Mouse (Mus musculus) intestine, embryonic 16.5 days (tissue): ENCODE results near the gene Lrmda. TPM values are rescaled to one million over a fixed set of nuclear protein-coding genes. Genes with fewer than 3 reads are reported as not detected.

Source experiments
- ATAC-seq: fragments of 200-750 bp; cut with Nextera tagmentation; 2 replicates; pipeline ENCODE4 v1.8.0; 2017; ENCODE audit warnings: moderate TSS enrichment, moderate library complexity
- H3K27ac ChIP-seq: fragments of 300-500 bp; sonication (generic); 2 replicates; pipeline ENCODE4 v1.5.1; 2014; ENCODE audit warnings: mild to moderate bottlenecking, low read length
- H3K27me3 ChIP-seq: fragments of 300-500 bp; sonication (generic); replicated peaks from 2 replicates; pipeline ENCODE4 v1.6.1; 2014; ENCODE audit warnings: low read length, control low read depth, mixed read lengths; ENCODE audit not compliant: control insufficient read depth, insufficient read depth
- H3K36me3 ChIP-seq: fragments of 300-500 bp; sonication (generic); 2 replicates; pipeline ENCODE4 v1.6.1; 2014; ENCODE audit warnings: low read length, control low read depth; ENCODE audit not compliant: control insufficient read depth, insufficient read depth
- H3K4me1 ChIP-seq: fragments of 300-500 bp; sonication (generic); 2 replicates; pipeline ENCODE4 v1.6.1; 2014; ENCODE audit warnings: low read length, control low read depth, mixed read lengths; ENCODE audit not compliant: control insufficient read depth, insufficient read depth
- H3K4me2 ChIP-seq: fragments of 300-500 bp; sonication (generic); 2 replicates; pipeline ENCODE4 v1.6.1; 2014; ENCODE audit warnings: low read depth, low read length, control low read depth
- H3K4me3 ChIP-seq: fragments of 300-500 bp; sonication (generic); 2 replicates; pipeline ENCODE4 v1.5.1; 2014; ENCODE audit warnings: mild to moderate bottlenecking, low read length
- H3K9ac ChIP-seq: fragments of 300-500 bp; sonication (generic); 2 replicates; pipeline ENCODE4 v1.6.1; 2014; ENCODE audit warnings: low read depth, low read length
- H3K9me3 ChIP-seq: fragments of 300-500 bp; sonication (generic); 2 replicates; pipeline ENCODE4 v1.6.1; 2016; ENCODE audit warnings: low read length, control low read depth; ENCODE audit not compliant: control insufficient read depth
- WGBS: fragments of 180-500 bp; shearing (Covaris S2); extraction: QIAGEN DNeasy Blood & Tissue Kit; methylation state at CpG from one replicate; pipeline ENCODE4 v1.1.7; 2014; 5-methylcytosine and 5-hydroxymethylcytosine counted together
- polyA plus RNA-seq: library from polyadenylated mRNA; unstranded; fragments of >200 nt; fragmentation: Nextera tagmentation; extraction: Ambion mirVana; gene quantifications from 2 replicates; pipeline ENCODE4 v1.2.1, GENCODE M21; 2015

The Lrmda gene
- polyA plus RNA-seq, 1 experiment from 2014 or later = 0.53 TPM

- Histone ChIP-seq H3K27ac (no peak overlapping the region), H3K9ac (no peak overlapping the region), H3K4me3 (no peak overlapping the region), H3K9me3 (no peaks in the 10 kb centered on the region), H3K4me1 (0 out of 2 replicates have a peak, but pooled peaks cover 2% of the 10 kb centered on the region), H3K4me2 (no peak overlapping the region), H3K27me3 (no peaks in the 10 kb centered on the region), H3K36me3 (no peaks in the 10 kb centered on the region)
- WGBS = 59% methylated on average over 2 of the region's 2 CpGs
- ATAC-seq = no peak
Observed at GRCm38 (mm10) chr14:22942569-22942968, 923.1 kb downstream of the Lrmda start.

- no peak overlapping the region for H3K4me3 ChIP-seq
- H3K9ac ChIP-seq = no peak overlapping the region
- H3K27ac ChIP-seq = no peak overlapping the region
- 0 out of 2 replicates have a peak, but pooled peaks cover 2% of the 10 kb centered on the region for H3K4me1 ChIP-seq
- no peak for ATAC-seq
- no peaks in the 10 kb centered on the region for H3K9me3 ChIP-seq
- no peak overlapping the region for H3K4me2 ChIP-seq
- H3K36me3 ChIP-seq = no peaks in the 10 kb centered on the region
- no peaks in the 10 kb centered on the region for H3K27me3 ChIP-seq
Observed at GRCm38 (mm10) chr14:22949466-22949865, 930.0 kb downstream of the Lrmda start.

- Histone ChIP-seq H3K4me3 (no peak overlapping the region), H3K27me3 (no peaks in the 10 kb centered on the region), H3K9me3 (no peaks in the 10 kb centered on the region), H3K36me3 (no peaks in the 10 kb centered on the region), H3K4me2 (no peak overlapping the region), H3K4me1 (0 out of 2 replicates have a peak, but pooled peaks cover 2% of the 10 kb centered on the region), H3K27ac (no peak overlapping the region), H3K9ac (no peak overlapping the region)
- 76% methylated on average over 1 of the region's 1 CpGs for WGBS
- no peak for ATAC-seq
Observed at GRCm38 (mm10) chr14:22952981-22953380, 933.5 kb downstream of the Lrmda start.

- Histone ChIP-seq H3K27ac (no peak overlapping the region), H3K4me2 (no peak overlapping the region), H3K4me1 (no peaks in the 10 kb centered on the region), H3K9ac (no peak overlapping the region), H3K36me3 (no peaks in the 10 kb centered on the region), H3K4me3 (no peak overlapping the region), H3K9me3 (no peaks in the 10 kb centered on the region), H3K27me3 (no peaks in the 10 kb centered on the region)
- no peak for ATAC-seq
- 73% methylated on average over 1 of the region's 1 CpGs for WGBS
Observed at GRCm38 (mm10) chr14:22960166-22960565, 940.7 kb downstream of the Lrmda start.

GRCm38 (mm10) chr14:22964796-22965660, 945.5 kb downstream of the Lrmda start:
- H3K27me3 ChIP-seq = no peaks in the 10 kb centered on the region
- H3K36me3 ChIP-seq = no peaks in the 10 kb centered on the region
- no peaks in the 10 kb centered on the region for H3K4me1 ChIP-seq
- H3K9ac ChIP-seq = no peak overlapping the region
- no peaks in the 10 kb centered on the region for H3K9me3 ChIP-seq
- no peak overlapping the region for H3K4me2 ChIP-seq
- 0 out of 2 replicates have a peak overlapping the region, but pooled peaks have one; percentile 16 for H3K27ac ChIP-seq
- no peak overlapping the region for H3K4me3 ChIP-seq
- ATAC-seq = peak; percentile 55; the same call in 1 of the 2 replicates
- WGBS = 60% methylated on average over 9 of the region's 9 CpGs

- Histone ChIP-seq H3K4me3 (no peak overlapping the region), H3K27ac (no peak overlapping the region), H3K9ac (no peak overlapping the region), H3K9me3 (no peaks in the 10 kb centered on the region), H3K36me3 (no peaks in the 10 kb centered on the region), H3K27me3 (no peaks in the 10 kb centered on the region), H3K4me2 (no peak overlapping the region), H3K4me1 (no peaks in the 10 kb centered on the region)
- ATAC-seq = no peak
- 64% methylated on average over 5 of the region's 5 CpGs for WGBS
Observed at GRCm38 (mm10) chr14:22968705-22969104, 949.2 kb downstream of the Lrmda start.

- no peak for ATAC-seq
- Histone ChIP-seq H3K4me1 (no peaks in the 10 kb centered on the region), H3K9me3 (no peaks in the 10 kb centered on the region), H3K27me3 (no peaks in the 10 kb centered on the region), H3K27ac (no peak overlapping the region), H3K4me3 (no peak overlapping the region), H3K36me3 (no peaks in the 10 kb centered on the region), H3K9ac (no peak overlapping the region), H3K4me2 (no peak overlapping the region)
- WGBS = 71% methylated on average over 2 of the region's 2 CpGs
Observed at GRCm38 (mm10) chr14:22986736-22987135, 967.2 kb downstream of the Lrmda start.

- Histone ChIP-seq H3K4me3 (no peak overlapping the region), H3K4me2 (no peak overlapping the region), H3K36me3 (no peaks in the 10 kb centered on the region), H3K27me3 (no peaks in the 10 kb centered on the region), H3K9me3 (no peaks in the 10 kb centered on the region), H3K9ac (no peak overlapping the region), H3K27ac (no peak overlapping the region), H3K4me1 (no peaks in the 10 kb centered on the region)
- no peak for ATAC-seq
- WGBS = 76% methylated on average over 3 of the region's 3 CpGs
Observed at GRCm38 (mm10) chr14:22988090-22988669, 968.7 kb downstream of the Lrmda start.

GRCm38 (mm10) chr14:22995184-22995935, 975.8 kb downstream of the Lrmda start:
- 71% methylated on average over 8 of the region's 8 CpGs for WGBS
- ATAC-seq = no peak
- H3K36me3 ChIP-seq = no peaks in the 10 kb centered on the region

More at GRCm38 (mm10) chr14:22995184-22995935, 975.8 kb downstream of the Lrmda start:
- no peaks in the 10 kb centered on the region for H3K27me3 ChIP-seq
- H3K4me2 ChIP-seq = no peak overlapping the region
- H3K4me3 ChIP-seq = no peak overlapping the region
- no peaks in the 10 kb centered on the region for H3K4me1 ChIP-seq
- no peak overlapping the region for H3K27ac ChIP-seq
- H3K9ac ChIP-seq = no peak overlapping the region
- no peaks in the 10 kb centered on the region for H3K9me3 ChIP-seq
